Mouse (Mus musculus): ENCODE data around the gene Arhgef15. TPM values are rescaled to one million over a fixed set of nuclear protein-coding genes. Genes with fewer than 3 reads are reported as not detected.
A peak's percentile ranks its signal among the peaks of the same experiment; 100 is the strongest.
"Not testable (repeated sequence)": the region's sequence is repeated elsewhere in the genome, so short reads cannot be mapped to it uniquely, and the experiment has no call there.

The Arhgef15 gene
- total RNA-seq, 2 experiments from 2014 or later: 16.9 to 19.0 TPM

GRCm38 (mm10) chr11:68966554-68966953 lies 9.3 kb upstream of the Arhgef15 start:
- DNase-seq (ENCODE audit: low spot score in 2 of 2): no peak

DNA sequence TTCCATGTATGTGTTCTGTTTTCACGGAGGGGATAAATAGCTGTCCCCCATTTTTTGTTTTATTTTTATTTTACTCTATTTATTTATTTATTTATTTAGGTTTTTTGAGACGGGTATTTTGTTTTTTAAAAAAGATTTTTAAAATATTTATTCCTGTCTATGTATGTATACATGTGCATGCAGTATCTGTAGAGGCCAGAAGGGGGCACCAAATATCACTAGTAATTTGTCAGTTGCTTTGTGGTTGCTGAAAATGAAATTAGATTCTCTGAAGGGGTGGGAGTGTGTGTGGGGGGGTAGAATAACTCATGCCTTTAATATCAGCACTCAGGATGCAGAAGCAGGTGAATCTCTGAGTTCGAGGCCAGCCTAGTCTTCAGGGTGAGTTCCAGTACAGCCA lies 8.6 kb upstream of the Arhgef15 start:
- no peak for DNase-seq (ENCODE audit: low spot score in 2 of 2)

- no peak for DNase-seq (ENCODE audit: low spot score in 2 of 2)
Observed at GRCm38 (mm10) chr11:68965050-68965449, 7.8 kb upstream of the Arhgef15 start.

GRCm38 (mm10) chr11:68963405-68963804 lies 6.1 kb upstream of the Arhgef15 start:
- no peak for DNase-seq (ENCODE audit: low spot score in 2 of 2)

- not testable (repeated sequence) for DNase-seq (ENCODE audit: low spot score in 2 of 2)
Observed at GRCm38 (mm10) chr11:68962159-68962558, 4.9 kb upstream of the Arhgef15 start.

- no peak for DNase-seq (ENCODE audit: low spot score in 2 of 2)
Observed at GRCm38 (mm10) chr11:68961596-68961995, 4.3 kb upstream of the Arhgef15 start.

DNA sequence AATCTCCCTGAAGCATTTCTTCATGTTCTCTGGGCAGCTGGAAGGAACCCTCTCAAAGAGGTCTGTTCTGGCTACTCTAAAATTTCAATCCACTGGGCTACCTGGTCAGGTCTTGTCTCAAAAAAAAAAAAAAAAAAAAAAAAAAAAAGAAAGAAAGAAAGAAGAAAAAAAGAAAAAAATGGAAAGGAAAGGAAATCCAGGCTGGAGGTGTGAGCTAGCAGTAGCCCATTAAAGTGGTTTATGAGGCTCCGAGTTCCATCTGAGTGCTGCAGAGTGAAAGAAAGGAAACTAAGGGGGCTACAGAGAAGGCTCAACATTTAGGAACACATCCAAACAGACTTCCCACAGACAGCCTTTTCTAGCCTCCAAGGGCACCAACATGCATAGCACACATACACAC lies 691 bp upstream of the Arhgef15 start:
- DNase-seq (ENCODE audit: low spot score in 2 of 2): no peak

DNA sequence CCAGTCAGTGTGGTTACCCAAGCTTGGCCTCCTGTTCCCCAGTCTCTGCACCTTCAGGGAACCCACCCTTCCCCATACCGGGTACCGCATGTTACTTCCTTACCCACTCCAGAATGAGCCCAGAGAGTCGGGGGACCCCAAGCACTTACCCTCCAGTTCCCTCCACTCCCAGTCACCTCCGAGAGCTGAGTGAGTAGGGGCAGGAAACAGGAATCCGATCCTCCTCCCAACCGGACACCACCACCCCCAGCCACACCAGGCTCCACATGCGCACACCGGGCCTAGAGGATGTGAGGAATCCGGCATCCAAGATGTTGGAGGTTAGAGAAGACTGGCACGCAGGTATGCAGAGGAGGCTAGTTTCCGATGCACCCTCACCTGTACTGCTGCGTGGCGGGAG lies 583 bp downstream of the Arhgef15 start:
- DNase-seq (ENCODE audit: low spot score in 2 of 2): no peak

GRCm38 (mm10) chr11:68956107-68956506 lies 1.2 kb downstream of the Arhgef15 start:
- DNase-seq (ENCODE audit: low spot score in 2 of 2): no peak

- DNase-seq (ENCODE audit: low spot score in 2 of 2): no peak
Observed at GRCm38 (mm10) chr11:68955473-68955872, 1.8 kb downstream of the Arhgef15 start.

DNA sequence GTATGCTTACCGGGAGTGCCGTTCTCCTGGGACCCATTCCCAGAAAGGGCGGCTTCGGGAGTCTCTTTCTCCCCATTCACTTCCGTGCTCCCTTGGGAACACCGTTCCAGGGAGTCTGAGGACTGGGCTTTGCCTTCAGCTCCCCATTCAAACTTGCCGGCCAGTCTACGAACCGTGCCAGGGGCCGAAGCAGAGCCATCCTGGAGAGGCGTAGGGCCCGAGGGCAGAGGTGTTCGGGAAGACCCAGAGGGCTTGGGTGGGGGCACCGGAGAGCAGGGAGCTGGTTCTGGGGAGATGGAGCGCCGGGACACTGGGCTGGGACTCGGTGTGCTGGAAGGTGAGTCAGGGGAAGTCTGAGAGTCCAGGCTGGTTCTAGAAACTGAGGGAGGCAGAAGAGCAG lies 2.9 kb downstream of the Arhgef15 start:
- no peak for DNase-seq (ENCODE audit: low spot score in 2 of 2)

GRCm38 (mm10) chr11:68953903-68954302 lies 3.4 kb downstream of the Arhgef15 start:
- DNase-seq (ENCODE audit: low spot score in 2 of 2): no peak

- DNase-seq (ENCODE audit: low spot score in 2 of 2): no peak
Observed at GRCm38 (mm10) chr11:68947542-68947993, 9.7 kb downstream of the Arhgef15 start.

- DNase-seq (ENCODE audit: low spot score in 2 of 2): no peak
Observed at GRCm38 (mm10) chr11:68946806-68947440, 10.4 kb downstream of the Arhgef15 start.

- no peak for DNase-seq (ENCODE audit: low spot score in 2 of 2)
Observed at GRCm38 (mm10) chr11:68946001-68946400, 11.3 kb downstream of the Arhgef15 start.

DNA sequence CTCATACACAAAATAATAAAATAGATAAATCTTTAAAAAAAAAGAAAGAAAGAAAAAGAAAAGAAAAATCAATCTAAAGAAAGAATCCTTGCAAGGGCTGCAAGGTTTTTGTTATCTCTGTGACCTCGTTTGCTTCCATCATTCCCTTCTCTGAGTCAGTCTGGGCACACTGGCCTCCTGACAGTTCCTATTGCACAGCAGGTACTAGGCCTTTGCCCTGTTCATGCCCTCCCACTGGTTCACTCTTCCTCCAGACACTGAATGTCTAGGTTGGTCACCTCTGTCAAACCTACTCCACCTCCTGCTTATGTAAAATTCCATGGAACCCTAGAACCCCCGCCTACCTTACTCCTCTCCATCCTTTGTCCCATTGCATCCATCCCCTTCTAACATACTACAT lies 12.0 kb downstream of the Arhgef15 start:
- no peak for DNase-seq (ENCODE audit: low spot score in 2 of 2)

GRCm38 (mm10) chr11:68942731-68943130 lies 14.5 kb downstream of the Arhgef15 start:
- DNase-seq (ENCODE audit: low spot score in 2 of 2): no peak

DNA sequence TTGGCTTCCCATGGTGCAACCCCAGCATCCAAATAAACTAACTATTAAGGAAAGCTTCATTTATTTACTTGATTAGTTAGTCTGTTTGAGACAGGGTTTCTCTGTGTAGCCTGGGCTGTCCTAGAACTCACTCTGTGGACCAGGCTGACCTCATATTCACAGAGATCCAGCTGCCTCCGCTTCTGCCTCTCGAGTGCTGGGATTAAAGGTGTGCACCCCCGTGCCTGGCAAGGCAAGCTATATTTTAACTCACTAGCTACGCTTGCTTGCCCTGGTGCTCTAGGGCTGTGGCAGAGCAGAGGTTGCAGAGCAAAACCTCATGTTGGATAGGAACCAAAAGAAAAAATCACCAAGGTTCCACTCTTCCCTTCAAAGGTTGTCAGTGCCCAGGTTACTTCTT lies 16.8 kb downstream of the Arhgef15 start:
- no peak for DNase-seq (ENCODE audit: low spot score in 2 of 2)

DNA sequence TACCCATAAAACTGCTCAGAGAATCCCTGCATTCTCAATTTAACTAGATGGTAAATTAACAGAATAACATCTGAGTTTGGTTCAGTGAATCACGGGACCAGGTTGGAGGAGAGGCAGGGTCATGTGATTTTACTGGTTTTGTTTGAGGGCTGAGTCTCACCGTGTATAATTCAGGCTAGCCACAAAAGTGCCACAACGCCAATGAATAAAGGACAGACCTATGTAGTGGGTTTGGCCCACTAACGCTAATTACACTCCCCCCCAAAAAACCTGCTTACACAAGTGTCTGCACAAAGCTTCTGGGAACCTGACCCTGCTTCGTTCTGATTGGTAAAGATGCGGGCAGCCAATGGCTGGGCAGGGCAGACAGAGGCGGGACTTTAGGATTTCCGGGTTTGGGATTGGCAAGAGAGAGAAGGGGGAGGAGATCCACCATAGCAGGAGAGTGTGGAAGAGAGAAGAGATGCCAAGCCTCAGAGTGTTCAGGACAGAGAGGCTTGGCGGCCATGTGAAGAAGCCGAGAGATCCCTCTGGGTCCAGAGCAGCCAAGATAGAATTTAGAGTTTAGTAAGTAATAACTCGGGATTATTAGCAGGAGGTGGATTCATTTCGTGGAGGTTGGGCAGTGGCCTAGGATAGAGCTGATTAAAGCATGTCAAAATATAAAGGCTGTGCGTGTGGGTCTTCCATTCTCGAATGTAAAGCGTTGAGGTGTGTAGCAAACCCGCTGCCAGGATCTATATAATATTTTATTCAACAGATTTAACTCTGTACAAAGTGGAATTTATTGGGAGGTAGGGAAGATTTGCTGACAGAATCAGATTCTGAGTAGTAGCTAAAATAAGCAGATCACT lies 17.6 kb downstream of the Arhgef15 start:
- peak; percentile 64 to 78 for DNase-seq (ENCODE audit: low spot score in 2 of 2)

DNA sequence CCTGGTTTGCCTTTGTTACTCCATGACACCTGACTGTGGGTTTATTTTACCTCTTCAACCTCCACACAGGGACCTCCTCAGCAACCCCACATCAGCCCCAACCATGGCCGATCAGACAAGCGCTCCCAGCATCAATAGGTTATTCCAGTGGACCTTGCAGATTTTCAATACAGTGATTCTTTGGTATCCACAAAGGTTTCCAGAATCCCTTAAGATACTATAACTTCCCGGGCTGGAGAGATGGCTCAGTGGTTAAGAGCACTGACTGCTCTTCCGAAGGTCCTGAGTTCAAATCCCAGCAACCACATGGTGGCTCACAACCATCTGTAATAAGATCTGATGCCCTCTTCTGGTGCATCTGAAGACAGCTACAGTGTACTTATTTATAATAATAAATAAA lies 20.3 kb downstream of the Arhgef15 start:
- DNase-seq (ENCODE audit: low spot score in 2 of 2): not testable (repeated sequence)

- no peak for DNase-seq (ENCODE audit: low spot score in 2 of 2)
Observed at GRCm38 (mm10) chr11:68933885-68934507, 23.3 kb downstream of the Arhgef15 start.

DNA sequence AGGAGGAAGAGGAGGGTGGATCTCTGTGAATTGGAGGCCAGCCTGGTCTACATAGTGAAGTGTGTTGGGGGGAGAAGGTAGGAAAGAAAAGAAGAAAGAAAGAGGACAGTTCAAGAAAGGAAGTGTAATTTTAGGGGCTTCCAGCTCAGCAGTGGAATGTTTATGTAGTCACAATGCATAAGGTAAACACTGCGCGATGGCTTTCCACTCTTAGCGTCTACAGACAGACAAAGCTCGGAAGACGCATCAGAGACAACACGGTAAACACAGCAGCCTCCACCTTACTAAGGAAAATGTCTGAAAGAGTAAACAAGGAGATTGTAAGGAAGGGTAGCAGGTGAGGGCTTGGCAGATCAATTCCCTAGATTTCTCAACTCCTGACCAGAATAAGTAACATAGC lies 27.3 kb downstream of the Arhgef15 start:
- no peak for DNase-seq (ENCODE audit: low spot score in 2 of 2)
